ENCODE assay signal across 19 mouse cellular contexts in genomic region chr11:87250132-87250531, GRCm38 (mm10).
"Had no signal": no experiment of that assay in that cellular context is flagged by ENCODE, and none has a peak within 500 bp of the region (broad histone marks: within the 10 kb centered on the region; RNA-seq: fewer than 3 reads in every experiment).

No protein-coding gene starts in this region.

- H3K4me1 ChIP-seq: liver, embryonic 15.5 days had no signal

- H3K9me3 ChIP-seq: liver, embryonic 15.5 days; lung, embryonic 15.5 days; midbrain, embryonic 12.5 days; neural tube, embryonic 12.5 days had no signal

- H3K4me3 ChIP-seq: liver, embryonic 15.5 days; lung, embryonic 15.5 days; megakaryocyte, embryonic 14.5 days; midbrain, embryonic 12.5 days; neural tube, embryonic 12.5 days had no signal

- H3K9ac ChIP-seq: liver, embryonic 15.5 days; liver, postnatal 0 days; lung, embryonic 15.5 days; midbrain, embryonic 12.5 days; neural tube, embryonic 12.5 days had no signal

- H3K36me3 ChIP-seq: liver, embryonic 15.5 days; lung, embryonic 15.5 days; midbrain, embryonic 12.5 days; neural tube, embryonic 12.5 days had no signal

- H3K27ac ChIP-seq: liver, embryonic 15.5 days; lung, embryonic 15.5 days; macrophage; midbrain, embryonic 12.5 days; neural tube, embryonic 12.5 days had no signal

- ATAC-seq: liver, postnatal 0 days; lung, postnatal 0 days had no signal

- DNase-seq: liver, postnatal 0 days; lung, adult 2 months; lung, postnatal 14 days; lung, postnatal 36 days; midbrain, embryonic 14.5 days; retina, postnatal 1 day; right cerebral cortex, adult 18-20 months; right cerebral cortex, postnatal 25 days; right cerebral cortex, postnatal 4 days; spleen, adult 18-20 months; thymus, adult 18-20 months; thymus, postnatal 36 days had no signal

- H3K27me3 ChIP-seq: liver, embryonic 15.5 days; lung, embryonic 15.5 days; megakaryocyte, embryonic 14.5 days; midbrain, embryonic 12.5 days; neural tube, embryonic 12.5 days had no signal

- H3K4me2 ChIP-seq: liver, embryonic 15.5 days; lung, embryonic 15.5 days; midbrain, embryonic 12.5 days; neural tube, embryonic 12.5 days had no signal
